Mouse (Mus musculus): ENCODE data around the gene Gm21119. TPM values are rescaled to one million over a fixed set of nuclear protein-coding genes. Genes with fewer than 3 reads are reported as not detected.
"Not testable (repeated sequence)": the region's sequence is repeated elsewhere in the genome, so short reads cannot be mapped to it uniquely, and the experiment has no call there.

Gm21119 gene
- total RNA-seq, 2 experiments from 2014 or later: 0.48 to 0.84 TPM

DNA sequence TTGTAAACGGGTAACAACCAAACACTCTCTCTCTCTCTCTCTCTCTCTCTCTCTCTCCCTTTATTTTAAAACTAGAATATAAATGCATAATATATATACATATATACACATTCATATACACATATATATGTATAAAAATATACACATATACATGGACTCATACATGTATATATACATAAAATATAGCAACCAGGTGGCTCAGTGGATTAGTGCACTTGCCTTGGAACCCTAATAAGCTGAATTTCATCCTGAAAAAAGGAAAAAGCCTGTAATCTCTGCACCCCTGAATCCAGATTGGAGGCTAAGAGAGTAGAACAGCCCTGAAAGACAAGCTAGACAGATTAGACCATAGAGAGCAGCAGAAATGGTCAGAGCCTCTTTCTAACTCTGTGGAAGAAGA is 28.8 kb downstream of the Gm21119 start:
- DNase-seq; intact Hi-C loops (cut with DNase I): not testable (repeated sequence)

DNA sequence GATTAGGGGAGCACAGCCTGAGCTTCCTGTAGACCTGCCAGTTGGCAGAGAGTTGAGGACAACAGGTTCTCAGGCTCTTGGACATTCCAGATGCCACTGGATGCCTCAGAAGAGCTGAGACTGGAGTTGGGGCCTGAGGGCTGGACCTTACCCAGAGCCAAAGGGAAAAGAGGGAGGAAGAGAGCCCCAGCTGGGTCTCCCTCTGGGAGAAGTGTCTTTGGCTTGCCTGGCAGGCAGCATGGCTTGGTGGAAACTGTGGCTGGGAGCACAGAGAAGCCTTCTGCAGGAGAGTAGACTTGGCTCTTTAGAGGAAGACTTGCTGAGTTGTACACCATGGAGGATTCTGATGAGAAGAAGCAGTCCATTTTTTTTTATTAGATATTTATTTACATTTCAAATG is 38.3 kb downstream of the Gm21119 start:
- DNase-seq: peak; percentile 8
- intact Hi-C loops (cut with DNase I): not testable (repeated sequence)

DNA sequence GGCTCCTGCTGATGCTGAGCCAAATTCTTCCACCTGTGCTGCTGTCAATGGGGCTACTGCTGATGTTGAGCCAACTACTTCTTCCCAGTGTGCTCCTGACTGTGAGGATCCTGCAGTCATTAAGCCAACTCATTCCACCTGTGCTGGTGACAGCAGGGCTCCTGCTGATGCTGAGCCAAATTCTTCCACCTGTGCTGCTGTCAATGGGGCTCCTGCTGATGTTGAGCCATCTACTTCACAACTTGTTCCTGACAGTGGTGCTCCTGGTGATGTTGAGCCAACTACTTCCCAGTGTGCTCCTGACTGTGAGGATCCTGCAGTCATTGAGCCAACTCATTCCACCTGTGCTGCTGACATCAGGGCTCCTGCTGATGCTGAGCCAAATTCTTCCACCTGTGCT is 63.7 kb downstream of the Gm21119 start:
- intact Hi-C loops (cut with DNase I); DNase-seq: not testable (repeated sequence)

Measured in left cerebral cortex, postnatal 4 days (tissue).